Mouse (Mus musculus) E14TG2a.4 (cell line): ENCODE data around the gene Gp9.

Source experiments
- CTCF ChIP-seq: conservative IDR thresholded peaks from 2 replicates; pipeline ENCODE4 v1.5.1; 2014; ENCODE audit warnings: low read length
- NANOG ChIP-seq: IDR thresholded peaks from 2 replicates; pipeline ENCODE4 v1.6.1; 2014; ENCODE audit warnings: borderline replicate concordance, low read length, mixed read lengths

DNA sequence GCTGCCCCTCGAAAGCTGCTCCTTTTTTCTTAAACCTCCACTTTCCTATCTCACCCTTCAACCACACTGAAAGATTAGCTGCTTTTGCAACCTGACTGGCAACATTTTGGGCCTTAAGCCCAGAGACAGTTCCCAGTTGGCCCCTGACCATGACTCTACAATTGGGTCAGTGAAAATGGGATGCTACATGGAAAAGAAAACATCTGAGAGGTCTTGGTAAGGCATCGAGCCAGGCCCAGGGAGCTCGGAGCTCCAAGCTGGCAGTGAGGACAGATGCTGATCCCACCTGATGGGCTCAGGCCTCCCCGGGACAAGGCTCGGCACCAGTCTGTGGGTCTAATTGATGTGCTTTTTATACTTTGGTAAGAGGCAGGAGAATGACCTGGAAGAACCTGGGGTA lies 14.0 kb downstream of the Gp9 start:
- TF ChIP-seq CTCF (no peak), NANOG (no peak)
